Mouse (Mus musculus) C2C12 (cell line): ENCODE data around the gene Nfia.

Source experiments
- CEBPB ChIP-seq: IDR thresholded peaks from one replicate; pipeline ENCODE4 v1.6.1; 2011; ENCODE audit warnings: low read depth, mild to moderate bottlenecking, control low read depth, moderate library complexity
- MAX ChIP-seq: IDR thresholded peaks from one replicate; pipeline ENCODE4 v1.6.1; 2011; ENCODE audit warnings: mild to moderate bottlenecking, control low read depth
- USF1 ChIP-seq: IDR thresholded peaks from one replicate; pipeline ENCODE4 v1.6.1; 2011; ENCODE audit warnings: low read depth, mild to moderate bottlenecking, control low read depth, moderate library complexity

DNA sequence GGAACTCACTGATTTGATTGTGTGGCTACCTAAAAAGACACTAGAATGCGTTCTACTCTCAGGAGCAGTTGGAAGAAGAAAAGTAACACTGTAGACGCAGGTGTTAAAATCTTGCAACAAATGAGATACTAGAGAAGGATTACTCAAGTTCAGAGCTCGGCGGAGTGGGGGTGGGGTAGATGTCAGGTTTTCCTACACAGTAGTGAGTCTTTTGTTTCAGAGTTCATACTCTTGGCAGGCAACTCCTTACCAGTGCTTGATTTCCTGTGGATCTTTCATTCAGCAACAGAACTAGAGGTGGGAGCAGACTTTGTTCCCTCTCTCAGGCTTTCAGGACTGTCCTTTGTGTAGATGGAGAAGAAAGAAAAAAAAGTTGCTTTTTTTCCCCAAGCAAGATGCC lies 51.9 kb downstream of the Nfia start:
- TF ChIP-seq USF1 = no peak
- TF ChIP-seq CEBPB = no peak
- TF ChIP-seq MAX = no peak
